Mouse (Mus musculus) limb, embryonic 14.5 days (tissue): ENCODE data around the gene Myo1g. TPM values are rescaled to one million over a fixed set of nuclear protein-coding genes. Genes with fewer than 3 reads are reported as not detected.

Experiments used
- ATAC-seq: fragments of 200-750 bp; cut with Nextera tagmentation; 2 replicates; pipeline ENCODE4 v1.8.0; 2017; ENCODE audit warnings: low read depth, moderate number of reproducible peaks, moderate TSS enrichment; ENCODE audit not compliant: low FRiP score
- DNase-seq: peaks from one replicate; pipeline ENCODE4 v3.0.0-alpha.2; 2015; ENCODE audit warnings: low spot score
- H3K27ac ChIP-seq: fragments of 300-500 bp; sonication (generic); replicated peaks from 2 replicates; pipeline ENCODE4 v1.5.1; 2014; ENCODE audit warnings: low read depth, mild to moderate bottlenecking, low read length, moderate library complexity, mixed read lengths
- H3K27me3 ChIP-seq: fragments of 300-500 bp; sonication (generic); 2 replicates; pipeline ENCODE4 v1.6.1; 2014; ENCODE audit warnings: low read length, mixed read lengths; ENCODE audit not compliant: control insufficient read depth, insufficient read depth
- H3K36me3 ChIP-seq: fragments of 300-500 bp; sonication (generic); 2 replicates; pipeline ENCODE4 v1.6.1; 2014; ENCODE audit warnings: mild to moderate bottlenecking, low read length, moderate library complexity, mixed read lengths; ENCODE audit not compliant: control insufficient read depth, insufficient read depth
- H3K4me1 ChIP-seq: fragments of 300-500 bp; sonication (generic); 2 replicates; pipeline ENCODE4 v1.6.1; 2014; ENCODE audit warnings: antibody characterized with exemption, low read length, mixed read lengths; ENCODE audit not compliant: control insufficient read depth, insufficient read depth
- H3K4me2 ChIP-seq: fragments of 300-500 bp; sonication (generic); replicated peaks from 2 replicates; pipeline ENCODE4 v1.6.1; 2014; ENCODE audit warnings: low read depth, mild to moderate bottlenecking, low read length, moderate library complexity; ENCODE audit not compliant: severe bottlenecking
- H3K4me3 ChIP-seq: fragments of 300-500 bp; sonication (generic); replicated peaks from 2 replicates; pipeline ENCODE4 v1.5.1; 2014; ENCODE audit warnings: low read length
- H3K9ac ChIP-seq: fragments of 300-500 bp; sonication (generic); 2 replicates; pipeline ENCODE4 v1.6.1; 2014; ENCODE audit warnings: mild to moderate bottlenecking, low read depth, low read length, moderate library complexity; ENCODE audit not compliant: severe bottlenecking
- H3K9me3 ChIP-seq: fragments of 300-500 bp; sonication (generic); 2 replicates; pipeline ENCODE4 v1.6.1; 2016; ENCODE audit warnings: low read length; ENCODE audit not compliant: control insufficient read depth
- POLR2A ChIP-seq: fragments of 200-500 bp; IDR thresholded peaks from 2 replicates; pipeline ENCODE4 v1.8.0; 2012; ENCODE audit warnings: inconsistent platforms, mild to moderate bottlenecking, moderate library complexity, borderline replicate concordance; ENCODE audit not compliant: insufficient read depth, insufficient read length; ENCODE audit errors: extremely low read depth
- WGBS: fragments of 180-500 bp; shearing (Covaris S2); extraction: QIAGEN DNeasy Blood & Tissue Kit; methylation state at CpG from one replicate; pipeline ENCODE4 v1.1.7; 2014; 5-methylcytosine and 5-hydroxymethylcytosine counted together
- polyA plus RNA-seq, 2 experiments: library from polyadenylated mRNA; depleted of rRNA in 1 of 2; stranded (reverse) in 1 of 2; unstranded in 1 of 2; fragments of >200 nt; fragmentation: Nextera tagmentation in 1 of 2; extraction: Ambion mirVana in 1 of 2; gene quantifications; 2 replicates each; pipeline versions ENCODE4 v1.2.1 to v1.2.3; 2012 to 2014

Myo1g gene
- polyA plus RNA-seq, 2 experiments: 3.2 to 3.9 TPM

DNA sequence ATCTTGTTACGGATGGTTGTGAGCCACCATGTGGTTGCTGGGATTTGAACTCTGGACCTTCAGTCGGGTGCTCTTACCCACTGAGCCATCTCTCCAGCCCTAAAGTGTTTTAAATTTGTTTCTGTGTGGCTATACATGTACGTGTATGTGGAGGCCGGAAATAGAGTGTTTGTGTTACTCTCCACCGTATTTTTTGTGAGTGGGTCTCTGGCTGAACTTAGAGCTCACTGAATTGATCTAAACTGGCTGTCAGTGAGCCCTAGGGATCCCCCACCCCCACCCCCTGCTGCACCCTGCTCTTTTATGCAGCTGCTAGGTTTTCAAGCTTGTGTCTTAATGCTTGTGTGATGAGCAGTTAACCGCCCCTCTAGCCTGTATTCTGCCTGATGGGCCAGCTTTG, 43.9 kb downstream of the Myo1g start:
- Histone ChIP-seq H3K9ac (no peak overlapping the region), H3K4me3 (no peak overlapping the region), H3K27me3 (no peaks in the 10 kb centered on the region), H3K27ac (no peak overlapping the region), H3K36me3 (peaks cover 8% of the 10 kb centered on the region; the same call in 1 of the 2 replicates), H3K4me2 (no peak overlapping the region), H3K4me1 (peaks cover 17% of the 10 kb centered on the region), H3K9me3 (no peaks in the 10 kb centered on the region)
- no peak for ATAC-seq
- DNase-seq: no peak
- 80% methylated on average over 6 of the region's 6 CpGs for WGBS
- no peak for TF ChIP-seq POLR2A

- peak within 1 kb of the TSS; percentile 92 for H3K9ac ChIP-seq
- H3K9me3 ChIP-seq: no peaks in the 10 kb centered on the region
- H3K36me3 ChIP-seq: peaks cover 12% of the 10 kb centered on the region
- peak; percentile 84; the same call in 1 of the 2 replicates for TF ChIP-seq POLR2A
- no peaks in the 10 kb centered on the region for H3K27me3 ChIP-seq
- DNase-seq (peak; percentile 81), ATAC-seq (peak; percentile 94)
- H3K27ac ChIP-seq: peak within 1 kb of the TSS; percentile 97
- WGBS: 1% methylated on average over 20 of the region's 76 CpGs
- peak within 1 kb of the TSS; percentile 85 for H3K4me2 ChIP-seq
- peak within 1 kb of the TSS; percentile 91 for H3K4me3 ChIP-seq
- peaks cover 26% of the 10 kb centered on the region for H3K4me1 ChIP-seq
Observed at GRCm38 (mm10) chr11:6475867-6476484, 44.8 kb downstream of the Myo1g start, which contains the start of gene Purb. Gene Purb (minus strand): TSS chr11:6475917.

- peaks cover 34% of the 10 kb centered on the region for H3K4me1 ChIP-seq
- H3K4me2 ChIP-seq: peak overlapping the region; percentile 85
- no peak for DNase-seq
- H3K9me3 ChIP-seq: no peaks in the 10 kb centered on the region
- H3K27ac ChIP-seq: peak overlapping the region; percentile 97
- no peak for TF ChIP-seq POLR2A
- H3K4me3 ChIP-seq: peak overlapping the region; percentile 91
- H3K9ac ChIP-seq: peak overlapping the region; percentile 92
- no peaks in the 10 kb centered on the region for H3K27me3 ChIP-seq
- WGBS: under 1% methylated on average over 81 of the region's 109 CpGs
- no peak for ATAC-seq
- peaks cover 14% of the 10 kb centered on the region for H3K36me3 ChIP-seq
Observed at GRCm38 (mm10) chr11:6474874-6475731, 45.7 kb downstream of the Myo1g start.

GRCm38 (mm10) chr11:6474381-6474780, 46.4 kb downstream of the Myo1g start:
- H3K27ac ChIP-seq: peak overlapping the region; percentile 97

GRCm38 (mm10) chr11:6472076-6472475, 48.7 kb downstream of the Myo1g start:
- H3K27ac ChIP-seq: no peak overlapping the region
- TF ChIP-seq POLR2A: no peak
- peak overlapping the region; percentile 85 for H3K4me2 ChIP-seq
- no peaks in the 10 kb centered on the region for H3K27me3 ChIP-seq
- DNase-seq (no peak), ATAC-seq (no peak)
- peak overlapping the region; percentile 91 for H3K4me3 ChIP-seq
- peaks cover 44% of the 10 kb centered on the region for H3K4me1 ChIP-seq
- H3K9ac ChIP-seq: peak overlapping the region; percentile 43; the same call in 1 of the 2 replicates
- peaks cover 15% of the 10 kb centered on the region for H3K36me3 ChIP-seq
- H3K9me3 ChIP-seq: no peaks in the 10 kb centered on the region

More at GRCm38 (mm10) chr11:6474381-6474780, 46.4 kb downstream of the Myo1g start:
- no peaks in the 10 kb centered on the region for H3K9me3 ChIP-seq
- 34% methylated on average over 6 of the region's 6 CpGs for WGBS
- peak overlapping the region; percentile 92 for H3K9ac ChIP-seq
- no peaks in the 10 kb centered on the region for H3K27me3 ChIP-seq
- peaks cover 38% of the 10 kb centered on the region for H3K4me1 ChIP-seq
- H3K4me2 ChIP-seq: peak overlapping the region; percentile 85
- DNase-seq (no peak), ATAC-seq (no peak)
- H3K36me3 ChIP-seq: peaks cover 14% of the 10 kb centered on the region
- no peak for TF ChIP-seq POLR2A
- peak overlapping the region; percentile 91 for H3K4me3 ChIP-seq
